Mouse (Mus musculus) megakaryocyte, embryonic 14.5 days (primary cell): ENCODE measurements around the gene Mcl1. TPM values are rescaled to one million over a fixed set of nuclear protein-coding genes. Genes with fewer than 3 reads are reported as not detected.
A peak's percentile ranks its signal among the peaks of the same experiment; 100 is the strongest.

ENCODE experiments used
- H3K27me3 ChIP-seq: replicated peaks from 2 replicates; pipeline ENCODE3; 2012; ENCODE audit warnings: inconsistent platforms
- H3K36me3 ChIP-seq: replicated peaks from 2 replicates; pipeline ENCODE3; 2012; ENCODE audit warnings: low read length, inconsistent platforms, mixed read lengths
- H3K4me1 ChIP-seq: 2 replicates; pipeline ENCODE4 v1.6.1; 2012; ENCODE audit warnings: inconsistent platforms
- H3K4me3 ChIP-seq: replicated peaks from 2 replicates; pipeline ENCODE3; 2012; ENCODE audit warnings: moderate library complexity, mild to moderate bottlenecking, inconsistent platforms
- H3K9me3 ChIP-seq: 2 replicates; pipeline ENCODE4 v1.6.1; 2012; ENCODE audit warnings: inconsistent platforms
- FLI1 ChIP-seq: IDR thresholded peaks from 2 replicates; pipeline ENCODE4 v1.6.1; 2012; ENCODE audit warnings: low read length, inconsistent platforms, mixed read lengths
- GATA1 ChIP-seq: IDR thresholded peaks from 3 replicates; pipeline ENCODE4 v1.6.1; 2012; ENCODE audit warnings: mixed read lengths, low read length, inconsistent platforms, borderline replicate concordance
- polyA plus RNA-seq: library from polyadenylated mRNA; stranded (reverse); fragments of >175 nt; gene quantifications from 2 replicates; pipeline ENCODE4 v1.2.3, GENCODE M21; 2012; ENCODE audit warnings: low replicate concordance; ENCODE audit not compliant: insufficient read depth

Mcl1 gene
- polyA plus RNA-seq, 1 experiment: 222 TPM

- peaks cover 59% of the 10 kb centered on the region for H3K36me3 ChIP-seq
- peaks cover 94% of the 10 kb centered on the region for H3K4me1 ChIP-seq
- H3K27me3 ChIP-seq: no peaks in the 10 kb centered on the region
- H3K4me3 ChIP-seq: peak overlapping the region; percentile 89
- H3K9me3 ChIP-seq: no peaks in the 10 kb centered on the region
- TF ChIP-seq GATA1 (no peak), FLI1 (no peak)
Measured at GRCm38 (mm10) chr3:95672861-95673706, 14.5 kb downstream of the Mcl1 start.

DNA sequence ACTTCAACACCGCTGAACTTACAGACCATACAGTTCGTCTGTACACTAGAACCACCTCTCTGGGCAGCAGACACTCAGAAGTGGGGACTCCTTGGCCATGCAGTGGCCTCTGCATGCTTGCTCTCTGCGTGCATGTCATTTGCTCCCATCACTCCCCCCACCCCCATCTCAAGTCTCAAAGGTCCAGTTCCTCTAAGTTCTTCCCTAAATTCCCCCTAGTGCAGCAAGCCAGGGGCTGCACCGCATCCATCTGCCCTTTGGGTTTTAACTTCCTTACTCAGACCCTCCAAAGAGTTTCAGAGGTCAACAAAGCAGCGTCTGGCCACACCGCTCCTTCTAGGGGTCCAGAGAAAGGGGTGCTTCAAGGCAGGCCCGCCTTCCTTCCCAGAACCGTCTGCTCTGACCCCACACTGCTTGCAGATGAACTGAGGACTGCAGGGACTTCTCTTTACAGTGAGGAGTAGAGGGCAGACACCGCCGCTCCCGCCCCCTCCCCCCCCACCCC is 15.2 kb downstream of the Mcl1 start:
- Histone ChIP-seq H3K4me1 (peaks cover 87% of the 10 kb centered on the region), H3K27me3 (no peaks in the 10 kb centered on the region), H3K36me3 (peaks cover 62% of the 10 kb centered on the region), H3K9me3 (no peaks in the 10 kb centered on the region), H3K4me3 (peak overlapping the region; percentile 89)
- TF ChIP-seq FLI1: no peak
- TF ChIP-seq GATA1: no peak

DNA sequence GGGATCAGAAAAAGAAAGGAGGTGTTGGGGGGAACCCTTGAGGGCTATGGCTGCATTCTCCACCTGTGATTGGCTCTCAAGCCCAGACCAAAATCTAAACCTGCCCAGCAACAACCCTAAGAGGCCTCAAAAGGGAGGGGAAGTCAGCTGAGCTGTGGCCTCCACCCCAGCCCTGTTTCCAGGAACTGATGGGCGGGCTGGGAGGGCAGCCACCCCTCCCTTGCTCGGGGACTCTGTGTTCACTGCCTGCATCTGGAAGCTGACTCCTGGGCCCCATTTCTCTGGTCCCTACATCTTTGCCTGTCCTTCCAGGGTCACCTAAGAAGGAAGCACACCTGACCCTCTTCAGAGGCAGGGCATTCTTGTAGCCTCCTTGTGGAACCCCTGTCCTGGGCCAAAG is 15.6 kb downstream of the Mcl1 start:
- Histone ChIP-seq H3K4me1 (peaks cover 83% of the 10 kb centered on the region), H3K36me3 (peaks cover 60% of the 10 kb centered on the region), H3K27me3 (no peaks in the 10 kb centered on the region), H3K9me3 (no peaks in the 10 kb centered on the region), H3K4me3 (peak overlapping the region; percentile 89)
- TF ChIP-seq GATA1: no peak
- TF ChIP-seq FLI1: no peak

DNA sequence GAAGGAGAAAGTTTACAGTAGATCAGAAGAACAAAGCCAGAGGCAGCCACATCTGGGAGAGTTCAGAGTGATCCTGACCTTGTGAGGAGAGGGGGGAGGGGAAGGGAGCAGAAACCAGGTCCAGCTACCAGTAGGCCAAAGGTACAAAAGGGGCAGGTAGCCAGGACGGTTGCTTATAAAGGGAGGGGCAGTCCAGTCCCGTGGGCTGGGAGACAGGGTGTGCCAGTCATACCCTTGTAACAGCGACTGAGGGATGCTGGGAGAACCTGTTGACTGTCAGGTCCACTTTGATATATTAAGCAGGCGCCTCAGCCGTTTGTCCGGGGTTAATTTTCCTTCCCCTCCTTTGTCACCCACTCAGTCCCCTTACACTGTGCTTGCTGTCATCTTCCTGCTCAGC is 16.2 kb downstream of the Mcl1 start:
- H3K9me3 ChIP-seq: no peaks in the 10 kb centered on the region
- TF ChIP-seq FLI1 (no peak), GATA1 (no peak)
- H3K4me3 ChIP-seq: peak overlapping the region; percentile 87
- H3K27me3 ChIP-seq: no peaks in the 10 kb centered on the region
- H3K36me3 ChIP-seq: peaks cover 60% of the 10 kb centered on the region
- peaks cover 82% of the 10 kb centered on the region for H3K4me1 ChIP-seq

DNA sequence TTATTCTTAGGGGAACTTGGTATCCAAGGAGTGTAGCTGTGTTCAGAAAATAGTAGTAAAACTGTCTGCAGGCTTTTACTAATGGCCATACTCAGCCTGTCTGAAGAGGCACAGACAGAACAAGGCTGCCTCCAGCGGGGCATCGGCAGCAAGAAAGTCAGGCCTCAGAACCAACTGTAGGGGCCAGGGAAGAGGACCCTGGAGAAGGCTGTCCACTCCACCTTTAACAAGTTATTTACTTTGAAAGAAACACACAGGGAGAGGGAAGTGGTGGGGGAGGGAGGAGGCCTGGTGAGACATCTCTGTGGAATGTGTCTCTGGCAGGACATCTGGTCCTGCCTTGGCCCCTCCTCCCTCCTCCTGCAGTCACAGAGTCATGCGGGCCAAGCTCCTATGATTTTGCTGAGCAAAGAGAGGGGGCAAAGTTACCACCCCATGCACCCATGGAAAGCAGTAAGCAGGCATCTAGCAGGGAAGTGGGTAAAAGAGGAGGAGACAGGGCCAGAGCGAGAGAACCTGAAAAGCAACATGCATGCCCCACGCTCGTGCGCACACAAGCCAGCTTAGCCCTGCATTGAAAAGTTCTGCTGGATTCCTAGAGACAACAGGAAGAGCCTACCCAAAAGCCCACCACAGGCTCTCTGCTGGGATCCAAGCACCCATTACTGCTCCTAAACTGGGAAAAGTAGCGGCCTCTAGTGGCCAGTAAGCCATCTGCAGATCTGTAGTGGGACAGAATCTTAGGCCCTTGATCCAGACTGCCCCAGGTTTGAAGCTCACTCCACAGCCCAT is 16.9 kb downstream of the Mcl1 start:
- Histone ChIP-seq H3K4me3 (peak overlapping the region; percentile 87), H3K36me3 (peaks cover 66% of the 10 kb centered on the region), H3K9me3 (no peaks in the 10 kb centered on the region), H3K27me3 (no peaks in the 10 kb centered on the region), H3K4me1 (peaks cover 84% of the 10 kb centered on the region)
- no peak for TF ChIP-seq GATA1
- TF ChIP-seq FLI1: no peak

GRCm38 (mm10) chr3:95676745-95677419 is 18.3 kb downstream of the Mcl1 start:
- TF ChIP-seq GATA1 (no peak), FLI1 (no peak)
- Histone ChIP-seq H3K9me3 (no peaks in the 10 kb centered on the region), H3K27me3 (no peaks in the 10 kb centered on the region), H3K4me1 (peaks cover 80% of the 10 kb centered on the region), H3K36me3 (peaks cover 66% of the 10 kb centered on the region), H3K4me3 (peak overlapping the region; percentile 11)

DNA sequence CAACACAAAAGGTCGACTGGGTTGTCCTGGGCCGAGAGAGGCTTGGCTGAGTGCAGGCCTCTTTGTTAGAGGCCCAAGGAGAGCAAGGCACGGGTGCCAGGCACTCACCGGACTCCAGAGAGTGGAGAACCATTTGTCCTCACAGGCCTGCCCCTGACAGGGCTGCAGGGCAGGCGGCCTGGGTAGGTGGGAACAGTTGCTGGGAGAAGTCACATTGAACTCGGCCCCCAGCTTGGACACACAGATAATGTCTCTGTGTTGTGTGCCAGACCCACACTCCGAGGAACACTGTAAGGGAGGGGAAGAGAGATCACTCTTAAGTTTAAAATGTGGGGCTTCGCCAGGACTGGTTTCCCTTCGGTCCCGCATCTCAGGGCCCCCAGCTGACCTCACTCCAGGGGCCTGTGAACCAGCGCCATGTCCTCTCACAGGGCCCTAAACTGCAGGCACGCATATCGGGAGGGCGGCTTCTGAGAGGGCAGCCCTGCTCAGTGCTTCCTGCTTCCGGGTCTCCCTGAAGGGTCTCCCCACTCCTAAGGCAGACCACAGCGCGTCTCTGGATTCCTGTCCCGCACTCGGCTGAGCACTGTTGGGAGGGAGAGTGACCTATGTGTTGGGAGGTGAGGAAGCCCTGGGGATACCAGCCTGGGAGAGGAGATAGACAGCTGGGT is 19.0 kb downstream of the Mcl1 start:
- Histone ChIP-seq H3K36me3 (peaks cover 61% of the 10 kb centered on the region), H3K4me3 (no peak overlapping the region), H3K27me3 (no peaks in the 10 kb centered on the region), H3K9me3 (no peaks in the 10 kb centered on the region), H3K4me1 (peaks cover 76% of the 10 kb centered on the region)
- TF ChIP-seq FLI1: no peak
- no peak for TF ChIP-seq GATA1

DNA sequence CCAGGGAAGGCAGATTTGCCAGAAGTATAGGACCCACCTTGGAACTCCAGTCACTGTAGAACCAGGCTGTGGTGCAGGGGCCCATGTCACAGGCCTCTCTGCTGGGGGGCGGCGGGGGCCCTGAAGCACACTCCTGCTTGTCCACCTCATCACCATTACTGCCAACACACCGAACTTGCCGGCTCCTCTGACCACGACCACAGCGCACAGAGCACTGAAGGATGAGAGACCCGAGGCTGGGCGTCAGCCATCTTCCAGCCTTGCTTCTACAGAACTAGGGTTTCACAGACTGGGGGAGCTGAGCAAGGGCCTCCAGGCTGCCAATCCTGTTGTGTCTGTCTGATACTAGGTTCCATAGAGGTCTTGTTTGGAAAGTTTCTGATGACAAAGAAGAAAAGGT is 21.0 kb downstream of the Mcl1 start:
- Histone ChIP-seq H3K36me3 (peaks cover 52% of the 10 kb centered on the region), H3K4me3 (no peak overlapping the region), H3K9me3 (no peaks in the 10 kb centered on the region), H3K27me3 (peaks cover 7% of the 10 kb centered on the region), H3K4me1 (peaks cover 65% of the 10 kb centered on the region)
- TF ChIP-seq GATA1 (no peak), FLI1 (no peak)

DNA sequence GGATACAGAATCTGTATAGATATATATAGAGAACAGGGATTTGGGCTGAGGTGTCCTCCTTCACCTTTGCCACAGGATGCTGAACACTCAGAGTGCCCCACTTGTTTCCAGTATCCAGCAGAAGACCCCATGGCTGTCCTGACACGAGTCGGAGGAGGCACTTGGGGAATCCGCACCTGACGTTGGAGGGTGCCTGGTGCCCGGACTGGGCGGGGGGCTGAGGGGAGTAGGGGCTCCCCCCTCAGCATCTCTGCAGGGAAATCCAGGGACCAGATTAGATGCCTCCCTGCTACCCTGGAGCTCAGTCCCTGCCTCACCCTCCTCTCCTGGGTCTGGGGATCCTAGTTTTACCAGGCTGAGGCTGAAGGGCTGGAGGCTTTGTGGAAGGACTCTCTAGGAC is 22.1 kb downstream of the Mcl1 start:
- no peak overlapping the region for H3K4me3 ChIP-seq
- peaks cover 65% of the 10 kb centered on the region for H3K4me1 ChIP-seq
- H3K9me3 ChIP-seq: no peaks in the 10 kb centered on the region
- H3K27me3 ChIP-seq: peaks cover 14% of the 10 kb centered on the region
- H3K36me3 ChIP-seq: peaks cover 52% of the 10 kb centered on the region
- no peak for TF ChIP-seq FLI1
- no peak for TF ChIP-seq GATA1
